Mouse (Mus musculus) embryo, embryonic 11 days (tissue): Measurements from ENCODE around the gene Ltbp3.

Experiments
- DNase-seq: peaks from one replicate; pipeline ENCODE4 v3.0.0-alpha.2; 2015

Gene Ltbp3

DNA sequence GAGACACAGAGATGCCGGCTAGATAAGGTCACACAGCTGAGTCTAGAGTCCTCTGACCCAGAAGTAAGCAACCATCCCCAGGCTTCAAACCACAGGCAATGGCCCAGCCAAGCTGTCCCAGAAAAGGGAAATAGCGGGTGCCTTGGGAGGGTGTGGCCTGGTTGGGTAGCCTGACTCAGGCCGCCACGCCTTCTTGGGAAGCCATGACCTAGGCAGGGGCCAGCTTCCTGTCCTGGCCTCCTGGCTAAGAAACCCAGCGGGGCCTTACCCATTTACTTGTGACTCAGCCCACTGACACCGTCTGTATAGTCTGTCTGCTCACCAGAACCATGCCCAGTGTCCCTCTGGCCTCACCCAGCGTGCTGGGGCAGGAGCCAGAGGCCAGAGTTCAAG, 16.2 kb upstream of the Ltbp3 start:
- no peak for DNase-seq

DNA sequence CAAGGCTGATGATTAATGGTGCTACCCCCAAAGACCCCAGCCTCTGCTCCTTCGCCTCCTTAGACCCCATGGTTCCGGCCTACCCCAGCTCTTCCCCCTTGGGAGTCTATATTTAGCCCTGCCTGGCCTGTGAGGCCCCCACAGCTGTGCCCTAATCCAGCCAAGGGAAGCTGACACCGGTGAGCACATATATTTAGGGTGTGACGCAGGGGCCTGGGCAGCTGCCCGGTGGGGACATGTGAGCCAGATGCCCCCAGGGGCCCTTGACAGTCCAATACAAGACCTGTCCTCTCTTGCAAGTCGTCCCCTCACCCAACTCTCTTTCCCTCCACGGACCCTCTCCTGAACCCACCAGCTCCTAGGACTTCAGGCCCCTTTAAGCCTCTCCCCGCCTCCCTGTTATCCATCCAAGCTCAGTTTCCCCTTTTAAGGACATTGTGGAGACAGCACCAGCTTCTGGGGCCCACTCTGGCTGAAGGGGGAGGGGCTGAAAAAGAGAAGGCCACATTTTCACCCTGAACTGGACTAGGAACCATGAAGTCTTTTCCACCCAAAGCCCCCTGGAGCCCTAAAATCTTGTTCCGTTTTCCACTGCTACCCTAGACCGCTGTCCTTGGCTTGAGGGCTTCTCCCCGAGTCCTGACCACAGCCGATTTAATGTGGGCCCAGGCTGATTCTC, 15.5 kb upstream of the Ltbp3 start:
- DNase-seq = no peak

DNA sequence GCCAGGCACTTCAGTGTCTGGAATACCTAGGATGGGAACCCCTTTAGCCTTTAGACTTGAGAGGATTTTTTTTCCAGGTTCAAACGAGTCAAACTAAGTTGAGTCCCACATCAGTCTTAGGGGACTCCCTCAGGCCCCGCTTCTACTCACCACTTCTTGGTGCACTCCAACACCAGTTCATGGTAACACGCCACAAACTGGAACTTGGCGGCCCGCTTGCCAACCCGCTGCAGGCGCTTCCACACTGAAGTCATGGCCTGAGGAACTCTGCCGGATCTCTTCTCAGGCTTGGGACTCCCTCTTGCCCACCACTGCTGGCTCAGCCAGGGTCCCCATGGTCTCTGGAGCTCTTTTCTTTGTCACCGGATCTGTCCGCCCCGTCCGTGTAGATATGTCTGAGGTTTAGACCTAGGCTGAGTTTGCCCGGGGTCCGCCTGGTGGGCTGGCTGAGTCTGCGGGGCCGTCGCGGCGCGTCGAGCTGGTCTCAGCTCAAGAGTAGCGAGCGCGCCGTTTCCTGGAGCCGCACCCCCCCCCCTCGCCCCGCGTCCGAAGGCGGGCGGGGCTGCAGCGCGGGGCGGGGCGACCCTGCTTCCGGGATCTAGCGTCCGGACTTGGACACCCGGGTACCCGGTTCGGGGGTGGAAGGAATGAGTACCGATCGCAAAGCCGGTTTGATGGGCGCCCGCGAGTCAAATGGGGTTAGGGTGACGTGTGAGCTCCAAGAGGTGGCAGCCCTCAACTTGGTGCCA, 14.8 kb upstream of the Ltbp3 start, which contains the start of gene Ehbp1l1:
Gene Ehbp1l1 (minus strand): TSS at position 551 of the 749 bp plus-strand sequence.
- DNase-seq = peak; percentile 74

DNA sequence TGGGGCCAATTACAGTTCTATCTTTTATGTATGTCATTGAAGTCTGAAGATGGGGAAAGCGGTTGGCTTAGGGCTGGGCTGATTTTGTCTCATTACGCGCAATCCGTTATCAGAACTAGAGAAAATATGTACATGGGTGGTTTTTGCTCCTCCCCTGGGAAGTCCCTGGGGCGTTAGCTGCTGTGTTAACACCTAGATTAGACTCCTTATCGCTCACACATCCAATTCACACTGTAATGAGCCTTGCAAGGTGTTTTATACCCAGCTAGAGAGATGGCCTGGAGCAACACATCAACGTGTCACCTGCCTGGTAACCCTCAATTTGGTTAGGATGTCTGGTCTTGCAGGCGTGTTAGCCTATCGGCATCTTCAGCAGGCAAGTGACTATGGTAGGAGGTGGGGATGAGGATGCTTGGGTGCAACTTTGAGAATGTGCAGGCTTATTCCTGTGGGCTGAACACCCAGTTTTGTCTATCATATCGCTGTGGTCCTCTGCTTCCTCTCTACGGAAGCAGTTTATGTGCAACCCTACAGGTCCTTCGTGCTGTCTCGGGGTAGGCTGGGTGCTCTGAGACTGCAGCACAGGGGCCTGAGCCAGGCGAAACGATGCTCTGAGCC, 13.6 kb upstream of the Ltbp3 start:
- DNase-seq = no peak

DNA sequence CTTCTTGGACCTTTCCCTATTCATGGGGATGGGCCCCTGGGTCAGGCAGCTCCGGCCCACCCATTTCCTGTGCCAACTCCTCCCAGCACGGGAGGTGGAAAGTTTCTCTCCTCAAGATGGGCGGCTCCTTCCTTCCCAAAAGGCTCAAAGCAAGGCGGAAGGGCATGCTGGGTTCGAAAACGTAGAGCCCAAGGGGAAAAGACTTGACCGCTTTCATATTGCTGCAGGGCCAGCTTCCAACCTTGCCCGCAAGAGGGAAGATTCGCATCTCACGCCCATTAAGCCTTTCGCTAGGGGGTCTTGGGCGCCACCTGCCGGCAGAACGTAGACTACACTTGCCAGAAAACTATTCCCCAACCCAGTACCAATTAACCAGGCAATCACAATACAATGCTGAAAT, 13.0 kb upstream of the Ltbp3 start:
- DNase-seq = peak; percentile 90

DNA sequence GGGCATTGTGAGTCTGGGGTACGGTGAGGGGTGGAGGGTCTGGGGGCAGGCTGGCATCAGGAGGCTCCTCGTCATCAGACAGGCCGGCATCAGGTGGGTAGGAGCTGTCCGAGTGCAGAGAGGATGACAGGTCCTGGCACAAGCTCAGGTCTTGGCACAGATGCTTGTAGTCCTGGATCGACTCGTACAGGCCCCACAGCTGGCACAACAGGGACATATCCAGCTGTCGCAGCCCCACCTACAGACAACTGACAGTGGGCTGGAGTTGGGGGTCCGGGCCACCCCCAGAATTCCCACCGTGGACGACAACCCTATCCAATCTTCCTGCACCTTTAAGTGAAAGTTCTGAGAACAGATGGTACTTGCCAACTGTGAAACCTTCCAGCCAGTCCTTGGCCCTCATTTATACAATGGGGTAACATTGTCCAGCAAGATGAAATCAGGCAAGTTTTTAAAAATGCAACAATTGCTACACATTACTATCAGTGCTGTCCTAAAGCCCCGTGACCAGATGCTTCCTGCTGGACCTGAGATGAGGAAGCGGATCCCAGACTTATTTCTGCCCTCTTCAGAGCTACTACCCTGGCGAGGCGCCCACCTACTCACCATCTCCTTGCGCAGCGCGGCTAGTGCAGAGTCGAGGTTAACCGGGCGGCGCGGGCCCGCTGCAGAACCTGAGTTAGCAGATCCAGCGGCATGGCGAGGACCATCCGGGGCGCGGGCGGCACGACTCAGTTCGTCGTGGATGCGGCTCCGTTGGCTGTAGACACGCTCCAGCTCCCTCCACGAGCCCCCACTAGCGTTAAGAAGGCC, 11.9 kb upstream of the Ltbp3 start:
- DNase-seq = peak; percentile 76

DNA sequence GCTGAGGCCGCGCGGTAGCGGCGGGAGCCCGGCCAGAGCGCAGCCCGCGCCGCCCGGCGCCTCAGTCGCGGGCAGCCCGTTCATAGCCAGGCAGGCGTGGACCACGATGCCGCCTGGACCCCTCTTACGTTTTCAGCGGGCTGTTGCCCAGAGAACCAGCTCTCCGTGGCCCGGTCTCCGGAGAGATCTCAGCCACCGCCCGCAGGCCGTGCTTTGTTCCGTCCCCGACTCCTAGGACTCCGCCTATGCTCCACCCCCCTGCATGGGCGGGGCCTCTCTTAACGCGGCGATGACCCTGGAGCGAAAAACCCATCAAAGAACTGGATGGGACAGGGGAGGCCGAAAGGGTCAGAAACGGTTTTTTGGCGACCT, 11.3 kb upstream of the Ltbp3 start, which contains the start of gene Fam89b:
Gene Fam89b (minus strand): TSS at position 210 of the 372 bp plus-strand sequence.
- peak; percentile 95 for DNase-seq

DNA sequence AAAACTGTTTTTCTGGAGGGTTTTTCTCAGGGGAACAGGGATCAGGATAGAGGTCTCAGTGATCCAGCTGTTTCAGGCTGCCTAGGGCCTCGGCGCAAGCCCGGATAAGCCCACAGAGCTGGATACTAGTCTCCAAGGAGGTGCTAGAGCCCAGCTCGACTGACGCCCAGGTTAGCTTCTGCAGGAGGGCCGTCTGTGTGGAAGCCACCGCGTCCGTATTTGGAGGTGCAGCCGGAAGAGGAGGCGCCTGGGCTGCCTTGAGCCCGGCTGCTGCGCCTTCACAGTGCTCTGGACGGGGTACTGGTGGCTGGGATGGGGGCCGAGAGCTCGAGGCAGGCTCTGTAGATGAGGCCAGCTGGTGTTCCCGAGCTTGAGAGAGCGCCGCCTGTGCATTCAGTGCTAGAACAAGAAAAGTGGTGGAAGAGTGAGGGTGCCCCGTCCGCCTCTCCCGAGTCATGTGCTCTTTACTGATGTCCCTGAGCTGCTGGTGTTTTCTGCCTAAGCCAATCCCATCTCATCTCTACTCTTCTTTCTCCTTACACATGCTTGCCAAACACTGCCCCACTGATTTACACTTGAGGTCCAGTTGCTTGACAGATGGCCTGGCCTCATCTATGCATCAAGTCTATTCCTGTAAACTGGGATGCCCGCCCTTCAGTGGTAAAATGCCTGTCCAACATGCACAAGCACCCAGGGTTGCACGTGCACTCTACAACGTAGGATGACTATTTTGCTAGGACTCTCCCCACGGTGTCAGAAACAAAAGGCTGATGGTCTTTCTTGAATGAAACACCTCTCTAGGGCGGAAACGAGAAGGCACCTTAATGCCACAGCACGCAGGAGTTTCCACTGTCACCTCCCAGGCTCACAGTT, 10.2 kb upstream of the Ltbp3 start:
- no peak for DNase-seq

DNA sequence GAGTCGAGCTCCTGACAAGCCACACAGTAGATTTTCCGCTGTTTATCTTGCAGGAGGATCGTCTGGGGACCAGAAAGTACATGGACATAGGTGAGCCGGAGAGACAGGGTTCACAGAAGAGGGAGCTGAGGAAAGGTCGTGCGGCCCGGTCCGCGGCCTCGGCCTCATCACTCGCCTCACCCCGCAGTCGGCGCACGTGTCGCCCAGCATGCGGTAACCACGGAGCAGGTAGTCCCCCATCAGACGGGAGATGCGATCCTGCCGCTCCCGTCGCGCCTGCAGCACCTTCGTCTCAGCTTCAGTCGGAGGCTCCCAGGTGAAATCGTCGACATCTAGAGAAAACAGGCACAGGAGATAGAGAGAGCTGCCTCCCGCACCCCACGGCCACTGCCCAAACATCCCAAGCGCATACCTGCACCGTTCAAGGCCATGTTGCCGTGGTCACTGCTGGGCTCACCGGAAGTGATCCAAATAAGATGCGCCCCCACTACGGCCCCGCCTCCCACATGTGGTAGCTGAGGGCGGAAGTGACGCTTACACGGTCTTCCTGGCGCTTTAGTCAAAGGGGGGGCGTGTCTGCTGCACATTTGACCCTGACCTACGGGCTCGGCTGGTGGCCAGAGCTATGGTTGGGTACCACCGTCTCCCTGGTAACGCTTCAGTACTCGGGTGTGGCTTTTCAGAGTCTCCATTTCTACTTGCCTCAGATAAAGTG, 9.3 kb upstream of the Ltbp3 start:
- DNase-seq = peak; percentile 98

DNA sequence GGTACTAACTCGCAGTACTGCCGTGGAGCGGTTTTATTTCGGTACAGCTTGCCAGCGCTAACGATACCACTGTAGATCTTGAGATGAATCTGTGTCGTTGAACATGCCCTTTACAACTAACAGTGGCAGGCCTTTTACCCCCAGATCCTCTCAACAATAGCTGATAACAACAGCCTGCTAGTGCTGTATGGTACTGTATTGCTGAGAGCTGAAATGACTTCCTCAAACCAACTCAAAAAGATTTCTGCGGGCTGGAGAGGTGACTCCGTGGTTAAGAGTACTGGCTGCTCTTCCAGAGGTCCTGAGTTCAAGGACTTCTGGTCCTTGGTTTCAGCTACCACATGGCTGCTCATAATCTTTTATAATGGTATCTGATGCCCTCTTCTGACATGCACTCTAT, 6.4 kb upstream of the Ltbp3 start:
- no peak for DNase-seq

DNA sequence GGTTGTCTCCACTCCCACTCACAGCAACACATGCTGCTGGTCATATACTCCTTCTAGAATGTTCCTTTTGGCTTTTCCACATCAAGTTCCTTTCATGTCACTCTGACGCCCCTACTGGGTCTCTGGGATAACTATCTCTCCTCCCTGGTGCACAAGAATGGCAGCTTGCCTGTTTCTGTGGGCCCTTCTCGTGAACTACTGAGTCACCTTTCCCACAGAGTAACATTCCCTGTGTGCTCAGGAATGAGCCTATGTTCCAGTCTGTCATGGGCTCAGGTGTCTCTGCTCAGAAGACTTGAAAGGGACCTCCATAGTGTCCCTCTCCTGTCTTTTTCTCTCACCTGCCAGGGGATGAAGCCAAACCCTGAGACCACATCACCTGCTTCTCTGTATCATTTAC, 1.3 kb upstream of the Ltbp3 start:
- DNase-seq = no peak

DNA sequence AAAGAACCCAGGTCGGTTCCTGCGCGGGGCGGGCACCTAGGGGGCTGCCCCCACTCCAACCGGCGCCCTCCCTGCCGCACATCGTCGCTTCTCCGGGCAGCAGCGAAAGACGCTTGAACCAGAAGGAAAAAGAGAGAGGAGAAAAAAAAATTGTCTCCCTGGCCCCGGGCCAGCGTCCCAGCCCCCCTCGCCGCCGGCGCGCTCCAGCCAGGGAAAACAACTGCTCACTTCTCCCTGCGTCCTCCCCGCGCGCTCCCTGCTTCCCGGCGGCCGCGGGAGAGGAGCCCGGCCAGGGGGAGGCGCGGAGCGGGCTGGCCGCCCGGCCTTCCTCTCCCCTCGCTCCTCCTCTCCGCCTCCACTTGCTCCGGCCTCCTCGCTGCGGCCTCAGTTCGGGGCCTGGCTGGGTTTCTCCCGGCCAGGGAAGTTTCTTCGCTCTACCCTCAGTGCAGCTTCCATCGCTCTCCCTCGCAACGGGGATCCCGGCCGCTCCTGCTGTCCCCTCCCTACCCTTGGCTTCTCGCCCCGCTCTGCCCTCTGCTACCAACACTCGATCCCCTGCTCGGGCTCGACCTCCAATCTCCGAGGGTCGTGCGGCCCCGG, 1.0 kb downstream of the Ltbp3 start:
- peak; percentile 76 for DNase-seq

DNA sequence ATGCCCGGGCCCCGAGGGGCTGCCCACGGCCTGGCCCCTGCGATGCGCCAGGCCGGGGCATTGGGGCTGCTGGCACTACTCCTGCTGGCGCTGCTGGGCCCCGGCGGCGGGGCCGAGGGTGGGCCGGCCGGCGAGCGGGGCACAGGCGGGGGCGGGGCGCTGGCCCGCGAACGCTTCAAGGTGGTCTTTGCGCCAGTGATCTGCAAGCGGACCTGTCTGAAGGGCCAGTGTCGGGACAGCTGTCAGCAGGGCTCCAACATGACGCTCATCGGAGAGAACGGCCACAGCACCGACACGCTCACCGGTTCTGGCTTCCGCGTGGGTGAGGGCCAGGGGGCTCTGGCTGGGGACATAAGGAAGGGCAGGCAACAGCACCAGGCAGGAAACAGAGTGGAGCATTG, 1.5 kb downstream of the Ltbp3 start:
- no peak for DNase-seq

DNA sequence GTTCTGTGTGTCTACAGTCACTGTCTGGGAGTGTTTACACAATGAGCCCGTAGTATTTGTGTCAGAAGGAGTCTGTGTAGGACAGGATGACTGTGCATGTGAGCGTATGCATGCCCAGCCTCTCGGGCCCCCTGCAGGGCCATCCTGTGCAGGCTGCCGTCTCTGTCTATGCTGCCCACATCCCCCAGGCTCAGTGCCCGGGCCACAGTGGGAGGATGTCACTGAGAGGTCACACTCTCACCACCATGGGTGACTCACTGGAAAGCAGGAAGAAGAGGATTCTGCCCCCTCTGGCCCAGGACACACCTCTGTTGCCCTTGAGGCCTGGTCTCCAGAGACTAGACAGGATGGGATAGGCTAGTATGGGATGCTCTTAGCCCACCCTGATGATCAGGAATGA, 2.9 kb downstream of the Ltbp3 start:
- no peak for DNase-seq

DNA sequence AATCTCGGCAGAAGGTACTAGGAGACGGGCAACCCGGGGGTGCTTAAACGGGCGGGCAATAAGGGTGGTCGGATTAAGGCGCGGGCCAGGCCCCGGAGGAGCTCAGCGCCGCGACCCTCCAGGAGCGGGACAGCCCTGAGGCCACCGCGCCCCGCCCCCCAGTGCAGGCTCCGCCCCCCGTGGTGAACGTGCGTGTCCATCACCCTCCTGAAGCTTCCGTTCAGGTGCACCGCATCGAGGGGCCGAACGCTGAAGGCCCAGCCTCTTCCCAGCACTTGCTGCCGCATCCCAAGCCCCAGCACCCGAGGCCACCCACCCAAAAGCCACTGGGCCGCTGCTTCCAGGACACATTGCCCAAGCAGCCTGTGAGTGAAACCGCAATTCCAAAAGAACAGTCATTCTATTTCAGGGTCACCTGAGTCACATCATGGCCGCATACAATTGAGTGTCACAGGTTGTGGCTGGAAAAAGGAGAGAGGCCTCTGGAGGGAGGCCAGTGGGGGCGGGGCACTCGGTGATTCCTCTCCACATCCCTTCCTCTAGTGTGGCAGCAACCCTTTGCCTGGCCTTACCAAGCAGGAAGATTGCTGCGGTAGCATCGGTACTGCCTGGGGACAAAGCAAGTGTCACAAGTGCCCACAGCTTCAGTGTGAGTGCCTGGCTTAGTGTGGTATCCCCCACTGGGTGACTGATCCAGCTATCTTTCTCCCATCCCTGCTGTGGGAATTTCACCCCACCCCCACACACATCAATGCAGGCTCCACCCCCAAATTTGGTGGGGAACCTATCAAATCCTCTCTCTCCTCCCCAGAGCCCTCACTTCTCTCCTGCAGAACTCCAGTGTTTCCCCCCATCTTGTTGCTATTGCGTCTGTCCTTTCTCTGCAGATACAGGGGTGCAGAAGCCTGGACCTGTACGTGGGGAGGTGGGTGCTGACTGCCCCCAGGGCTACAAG, 5.3 kb downstream of the Ltbp3 start:
- no peak for DNase-seq

DNA sequence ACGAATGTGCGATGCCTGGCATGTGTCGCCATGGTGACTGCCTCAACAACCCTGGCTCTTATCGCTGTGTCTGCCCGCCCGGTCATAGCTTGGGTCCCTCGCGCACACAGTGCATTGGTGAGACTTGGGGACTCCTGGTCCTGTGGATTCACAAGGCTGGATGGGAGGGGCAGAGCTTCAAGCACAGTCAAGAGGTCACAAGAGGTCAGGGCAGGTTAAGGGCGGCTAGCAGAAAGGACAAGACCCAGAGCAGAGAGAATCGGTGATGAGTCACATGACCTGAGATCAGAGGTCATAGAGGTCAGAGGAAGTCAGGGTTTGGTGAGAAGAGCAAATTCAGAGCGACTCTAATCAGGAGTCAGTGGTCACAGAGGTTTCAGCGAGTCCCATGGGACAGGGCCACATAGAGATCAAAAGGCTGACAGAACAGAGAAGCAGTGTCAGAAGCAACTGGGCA, 6.2 kb downstream of the Ltbp3 start:
- DNase-seq = no peak

DNA sequence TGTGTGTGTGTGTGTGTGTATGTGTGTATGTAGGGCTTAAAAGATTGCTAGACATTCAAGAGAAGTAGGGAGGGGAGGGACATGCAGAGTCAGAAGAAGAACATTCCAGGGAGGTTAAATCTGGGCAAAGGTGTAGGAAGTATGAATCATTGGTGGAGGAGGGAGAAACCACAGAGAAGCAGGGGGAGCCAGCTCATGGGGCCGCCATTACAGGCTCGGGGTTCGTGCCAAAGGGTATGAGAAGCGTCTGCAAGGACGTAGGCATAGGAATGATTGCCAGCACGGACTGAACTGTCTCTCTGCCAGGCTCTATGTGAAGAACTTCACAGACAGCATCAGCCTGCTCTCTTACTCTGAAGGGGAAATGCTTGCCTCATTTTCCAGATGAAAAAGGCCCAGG, 8.8 kb downstream of the Ltbp3 start:
- DNase-seq = no peak

DNA sequence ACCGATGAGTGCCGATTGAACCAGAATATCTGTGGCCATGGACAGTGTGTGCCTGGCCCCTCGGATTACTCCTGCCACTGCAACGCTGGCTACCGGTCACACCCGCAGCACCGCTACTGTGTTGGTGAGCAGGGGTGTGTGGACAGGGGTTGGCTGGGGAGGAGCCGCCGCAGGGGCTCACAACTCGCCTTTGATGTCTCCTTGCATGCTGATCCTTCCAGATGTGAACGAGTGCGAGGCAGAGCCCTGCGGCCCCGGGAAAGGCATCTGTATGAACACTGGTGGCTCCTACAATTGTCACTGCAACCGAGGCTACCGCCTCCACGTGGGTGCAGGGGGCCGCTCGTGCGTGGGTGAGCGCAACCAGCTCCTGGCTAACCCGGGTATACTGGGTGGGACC, 10.2 kb downstream of the Ltbp3 start:
- no peak for DNase-seq

DNA sequence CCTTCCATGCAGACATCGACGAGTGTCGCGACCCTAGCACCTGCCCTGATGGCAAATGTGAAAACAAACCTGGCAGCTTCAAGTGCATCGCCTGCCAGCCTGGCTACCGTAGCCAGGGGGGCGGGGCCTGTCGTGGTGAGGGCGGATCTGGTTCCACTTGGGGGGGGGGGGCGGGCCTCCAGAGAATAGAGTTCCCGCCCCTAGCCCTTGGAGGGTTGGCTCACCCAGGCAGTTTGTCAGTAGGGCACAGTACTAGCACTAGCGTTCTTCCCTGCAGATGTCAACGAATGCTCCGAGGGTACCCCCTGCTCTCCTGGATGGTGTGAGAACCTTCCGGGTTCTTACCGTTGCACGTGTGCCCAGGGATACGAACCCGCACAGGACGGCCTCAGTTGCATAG, 11.0 kb downstream of the Ltbp3 start:
- DNase-seq = peak; percentile 58
